Mouse (Mus musculus) liver, embryonic 11.5 days (tissue): Measurements from ENCODE around the gene Olfr1495. TPM values are rescaled to one million over a fixed set of nuclear protein-coding genes. Genes with fewer than 3 reads are reported as not detected.
"Not testable (repeated sequence)": the region's sequence is repeated elsewhere in the genome, so short reads cannot be mapped to it uniquely, and the experiment has no call there.

ENCODE experiments used
- ATAC-seq: fragments of 200-750 bp; cut with Nextera tagmentation; replicated peaks from 2 replicates; pipeline ENCODE4 v1.8.0; 2017; ENCODE audit warnings: moderate number of reproducible peaks, mild to moderate bottlenecking, moderate TSS enrichment, moderate library complexity; ENCODE audit not compliant: low FRiP score
- DNase-seq: peaks from one replicate; pipeline ENCODE4 v3.0.0-alpha.2; 2017; ENCODE audit warnings: low spot score
- H3K27ac ChIP-seq: fragments of 300-500 bp; sonication (generic); 2 replicates; pipeline ENCODE4 v1.5.1; 2014; ENCODE audit warnings: mild to moderate bottlenecking, low read depth, low read length, control low read depth
- H3K27me3 ChIP-seq: fragments of 300-500 bp; sonication (generic); replicated peaks from 2 replicates; pipeline ENCODE4 v1.6.1; 2014; ENCODE audit warnings: low read length, mixed read lengths; ENCODE audit not compliant: control insufficient read depth, insufficient read depth
- H3K36me3 ChIP-seq: fragments of 300-500 bp; sonication (generic); 2 replicates; pipeline ENCODE4 v1.6.1; 2014; ENCODE audit warnings: mild to moderate bottlenecking, low read length, moderate library complexity, mixed read lengths; ENCODE audit not compliant: control insufficient read depth, insufficient read depth
- H3K4me1 ChIP-seq: fragments of 300-500 bp; sonication (generic); replicated peaks from 2 replicates; pipeline ENCODE4 v1.6.1; 2014; ENCODE audit warnings: low read length, mixed read lengths; ENCODE audit not compliant: control insufficient read depth, insufficient read depth
- H3K4me2 ChIP-seq: fragments of 300-500 bp; sonication (generic); 2 replicates; pipeline ENCODE4 v1.6.1; 2014; ENCODE audit warnings: mild to moderate bottlenecking, control low read depth, moderate library complexity
- H3K4me3 ChIP-seq: fragments of 300-500 bp; sonication (generic); 2 replicates; pipeline ENCODE4 v1.5.1; 2014; ENCODE audit warnings: low read depth, low read length, control low read depth
- H3K9ac ChIP-seq: fragments of 300-500 bp; sonication (generic); 2 replicates; pipeline ENCODE4 v1.6.1; 2014; ENCODE audit warnings: low read depth, low read length, control low read depth
- H3K9me3 ChIP-seq: fragments of 300-500 bp; sonication (generic); 2 replicates; pipeline ENCODE4 v1.6.1; 2016; ENCODE audit warnings: low read length, inconsistent platforms, mixed read lengths; ENCODE audit not compliant: control insufficient read depth
- WGBS: fragments of 180-500 bp; shearing (Covaris S2); extraction: QIAGEN DNeasy Blood & Tissue Kit; methylation state at CpG from one replicate; pipeline ENCODE4 v1.1.7; 2014; 5-methylcytosine and 5-hydroxymethylcytosine counted together
- polyA plus RNA-seq: library from polyadenylated mRNA; unstranded; fragments of >200 nt; fragmentation: Nextera tagmentation; extraction: Ambion mirVana; gene quantifications from 2 replicates; pipeline ENCODE4 v1.2.1, GENCODE M21; 2014

The Olfr1495 gene
- polyA plus RNA-seq = not detected in 2 replicates

DNA sequence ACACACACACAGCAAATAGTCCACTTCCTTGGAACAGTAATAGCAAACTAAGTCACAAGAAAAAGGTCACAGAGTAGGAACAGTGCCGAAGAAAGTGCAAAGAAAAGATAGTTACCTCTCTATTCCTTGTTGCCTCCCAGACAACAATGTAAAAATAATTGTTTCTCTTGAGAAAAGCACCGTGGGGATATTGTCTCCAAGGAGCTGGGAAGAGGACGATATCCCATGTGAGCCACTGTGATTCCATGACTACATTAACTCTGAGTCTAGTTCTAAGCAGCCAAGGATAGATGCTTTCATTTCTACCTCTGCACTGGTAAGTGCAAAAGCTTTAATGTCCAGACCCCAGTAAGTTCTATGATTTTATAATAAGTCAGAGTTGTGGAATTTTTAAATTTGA is at the start of gene Olfr1495:
Gene Olfr1495, plus strand, starts transcription at position 301 of the 400 bp plus-strand sequence.
- Histone ChIP-seq H3K36me3 (no peaks in the 10 kb centered on the region), H3K9ac (no peak within 1 kb of the TSS), H3K4me3 (no peak within 1 kb of the TSS), H3K9me3 (no peaks in the 10 kb centered on the region; the same call in 1 of the 2 replicates), H3K27ac (no peak within 1 kb of the TSS), H3K4me1 (no peaks in the 10 kb centered on the region), H3K4me2 (no peak within 1 kb of the TSS), H3K27me3 (no peaks in the 10 kb centered on the region)
- DNase-seq = no peak
- no peak for ATAC-seq
- WGBS = 78% methylated on average over 3 of the region's 3 CpGs

GRCm38 (mm10) chr19:13722978-13723377 is 41.4 kb upstream of the Olfr1495 start, which contains the start of gene Olfr1493-ps1:
Olfr1493-ps1 (plus strand) TSS chr19:13723278.
- ATAC-seq (no peak), DNase-seq (no peak)
- H3K27ac ChIP-seq = no peak within 1 kb of the TSS
- no peaks in the 10 kb centered on the region for H3K4me1 ChIP-seq
- no peaks in the 10 kb centered on the region for H3K27me3 ChIP-seq
- H3K4me3 ChIP-seq = no peak within 1 kb of the TSS
- H3K4me2 ChIP-seq = no peak within 1 kb of the TSS
- H3K9ac ChIP-seq = no peak within 1 kb of the TSS
- WGBS = 39% methylated on average over 2 of the region's 2 CpGs
- H3K36me3 ChIP-seq = no peaks in the 10 kb centered on the region
- H3K9me3 ChIP-seq = no peaks in the 10 kb centered on the region

GRCm38 (mm10) chr19:13739428-13739827 is 25.0 kb upstream of the Olfr1495 start, which contains the start of gene Olfr1494:
Olfr1494 (plus strand) TSS chr19:13739728.
- Histone ChIP-seq H3K9me3 (no peaks in the 10 kb centered on the region), H3K4me2 (no peak within 1 kb of the TSS), H3K4me3 (no peak within 1 kb of the TSS), H3K27ac (no peak within 1 kb of the TSS), H3K9ac (no peak within 1 kb of the TSS), H3K4me1 (no peaks in the 10 kb centered on the region), H3K27me3 (no peaks in the 10 kb centered on the region), H3K36me3 (no peaks in the 10 kb centered on the region)
- 88% methylated on average over 4 of the region's 4 CpGs for WGBS
- ATAC-seq = no peak
- no peak for DNase-seq

DNA sequence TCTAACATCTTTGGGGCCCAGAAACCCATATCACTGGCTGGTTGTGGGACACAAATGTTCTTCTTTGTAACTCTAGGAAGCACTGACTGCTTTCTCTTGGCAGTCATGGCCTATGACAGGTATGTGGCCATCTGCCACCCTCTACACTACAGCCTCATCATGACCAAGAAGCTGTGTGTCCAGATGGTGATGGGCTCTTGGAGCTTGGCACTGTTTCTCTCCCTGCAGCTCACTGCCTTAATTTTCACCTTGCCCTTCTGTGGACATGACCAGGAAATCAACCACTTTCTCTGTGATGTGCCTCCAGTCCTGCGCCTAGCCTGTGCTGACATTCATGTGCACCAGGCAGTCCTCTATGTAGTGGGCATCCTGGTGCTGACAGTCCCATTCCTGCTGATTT is 15.0 kb upstream of the Olfr1495 start:
- Histone ChIP-seq H3K4me2 (no peak overlapping the region), H3K9me3 (no peaks in the 10 kb centered on the region), H3K4me1 (no peaks in the 10 kb centered on the region), H3K4me3 (no peak overlapping the region), H3K27me3 (no peaks in the 10 kb centered on the region), H3K9ac (no peak overlapping the region), H3K27ac (no peak overlapping the region), H3K36me3 (no peaks in the 10 kb centered on the region)
- no peak for ATAC-seq
- 78% methylated on average over 1 of the region's 1 CpGs for WGBS
- DNase-seq = no peak

DNA sequence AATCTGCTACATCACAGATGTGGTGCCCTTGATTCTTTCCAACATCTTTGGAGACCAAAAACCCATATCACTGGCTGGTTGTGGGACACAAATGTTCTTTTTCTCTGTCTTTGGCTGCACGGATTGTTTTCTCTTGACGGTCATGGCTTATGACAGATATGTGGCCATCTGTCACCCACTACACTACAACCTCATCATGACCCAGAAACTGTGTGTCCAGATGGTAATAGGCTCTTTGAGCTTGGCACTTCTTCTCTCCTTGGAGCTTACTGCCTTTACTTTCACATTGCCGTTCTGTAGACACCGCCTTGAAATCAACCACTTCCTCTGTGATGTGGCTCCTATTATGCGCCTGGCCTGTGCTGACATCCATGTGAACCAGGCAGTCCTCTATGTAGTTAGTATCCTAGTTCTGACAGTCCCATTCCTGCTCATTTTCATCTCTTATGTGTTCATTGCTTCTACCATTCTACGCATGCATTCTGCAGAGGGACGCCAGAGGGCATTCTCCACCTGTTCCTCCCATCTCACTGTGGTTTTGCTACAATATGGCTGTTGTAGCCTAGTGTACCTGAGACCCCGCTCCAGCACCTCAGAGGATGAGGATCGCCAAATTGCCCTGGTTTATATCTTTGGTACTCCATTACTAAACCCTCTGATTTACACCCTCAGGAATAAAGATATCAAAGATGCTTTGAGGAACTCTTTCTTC is 4.3 kb downstream of the Olfr1495 start:
- WGBS = 83% methylated on average over 9 of the region's 9 CpGs
- H3K36me3 ChIP-seq = no peaks in the 10 kb centered on the region

GRCm38 (mm10) chr19:13777578-13777977 is 13.2 kb downstream of the Olfr1495 start, which contains the start of gene Olfr1496:
Olfr1496 (plus strand) TSS chr19:13777878.
- WGBS = 78% methylated on average over 1 of the region's 1 CpGs
- Histone ChIP-seq H3K9ac (no peak within 1 kb of the TSS), H3K4me1 (no peaks in the 10 kb centered on the region), H3K27me3 (no peaks in the 10 kb centered on the region), H3K4me2 (no peak within 1 kb of the TSS), H3K4me3 (no peak within 1 kb of the TSS), H3K27ac (no peak within 1 kb of the TSS), H3K36me3 (no peaks in the 10 kb centered on the region), H3K9me3 (no peaks in the 10 kb centered on the region)
- ATAC-seq (no peak), DNase-seq (no peak)

More for the DNA sequence above, 4.3 kb downstream of the Olfr1495 start:
- Histone ChIP-seq H3K4me1 (no peaks in the 10 kb centered on the region), H3K27ac (no peak overlapping the region), H3K9me3 (no peaks in the 10 kb centered on the region; the same call in 1 of the 2 replicates), H3K9ac (no peak overlapping the region), H3K4me3 (no peak overlapping the region), H3K4me2 (no peak overlapping the region), H3K27me3 (no peaks in the 10 kb centered on the region)
- ATAC-seq (no peak), DNase-seq (no peak)

DNA sequence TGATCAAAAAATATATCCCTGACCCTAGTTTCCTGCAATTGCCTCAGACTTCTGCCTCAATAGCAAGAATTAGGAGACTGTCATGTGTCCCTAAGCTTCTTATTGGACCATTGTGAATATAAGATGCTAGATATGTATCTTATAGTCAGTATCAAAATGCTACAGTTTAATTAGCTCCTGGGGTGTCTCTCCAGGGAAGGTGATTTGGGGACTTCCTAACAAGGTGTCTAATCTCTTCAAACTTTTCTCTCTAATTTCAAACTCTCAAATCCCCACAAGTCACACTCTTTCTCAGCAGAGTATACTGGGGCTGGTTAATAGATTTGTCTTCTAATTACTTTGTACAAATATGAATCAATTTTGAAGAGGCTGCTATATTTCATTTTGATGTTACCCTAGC is 33.7 kb downstream of the Olfr1495 start, which contains the start of gene Olfr1497:
Gene Olfr1497, minus strand, starts transcription at position 101 of the 400 bp plus-strand sequence.
- Histone ChIP-seq H3K4me1 (no peaks in the 10 kb centered on the region), H3K4me2 (no peak within 1 kb of the TSS), H3K4me3 (no peak within 1 kb of the TSS), H3K27ac (no peak within 1 kb of the TSS), H3K36me3 (no peaks in the 10 kb centered on the region), H3K27me3 (no peaks in the 10 kb centered on the region), H3K9ac (no peak within 1 kb of the TSS), H3K9me3 (no peaks in the 10 kb centered on the region)
- no peak for DNase-seq
- ATAC-seq = no peak

DNA sequence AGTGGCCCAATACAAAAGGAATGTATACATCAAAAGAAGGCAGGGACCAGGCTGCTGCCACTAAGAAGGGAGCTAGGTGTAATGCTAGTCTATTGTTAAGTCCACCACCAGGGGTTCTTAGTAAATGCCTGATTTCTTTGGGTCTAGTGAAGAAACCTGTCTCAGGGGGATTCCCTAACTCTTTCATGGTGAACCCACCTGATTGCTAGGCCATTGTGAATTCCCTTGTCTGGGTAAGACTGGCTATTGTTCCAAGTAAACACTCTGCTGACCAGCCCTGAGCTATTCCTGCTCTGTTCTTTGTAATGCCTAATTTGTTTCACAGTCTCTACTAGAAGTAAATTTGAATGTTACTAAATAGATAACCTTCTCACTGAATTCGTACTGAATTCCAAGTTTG is 41.1 kb downstream of the Olfr1495 start:
- H3K9ac ChIP-seq, ATAC-seq, H3K4me2 ChIP-seq, H3K36me3 ChIP-seq, H3K9me3 ChIP-seq, H3K4me3 ChIP-seq, H3K27me3 ChIP-seq, H3K4me1 ChIP-seq, DNase-seq, H3K27ac ChIP-seq: not testable (repeated sequence)
- 58% methylated on average over 1 of the region's 1 CpGs for WGBS

- H3K36me3 ChIP-seq = no peaks in the 10 kb centered on the region
- H3K27ac ChIP-seq = no peak overlapping the region
- no peaks in the 10 kb centered on the region for H3K9me3 ChIP-seq
- no peaks in the 10 kb centered on the region for H3K4me1 ChIP-seq
- ATAC-seq (no peak), DNase-seq (no peak)
- H3K9ac ChIP-seq = no peak overlapping the region
- H3K27me3 ChIP-seq = no peaks in the 10 kb centered on the region
- 50% methylated on average over 2 of the region's 2 CpGs for WGBS
- H3K4me2 ChIP-seq = no peak overlapping the region
- H3K4me3 ChIP-seq = no peak overlapping the region
Observed at GRCm38 (mm10) chr19:13812823-13813222, 48.4 kb downstream of the Olfr1495 start.
